18 mouse cellular contexts compared by ENCODE assay signal in the genomic region with DNA sequence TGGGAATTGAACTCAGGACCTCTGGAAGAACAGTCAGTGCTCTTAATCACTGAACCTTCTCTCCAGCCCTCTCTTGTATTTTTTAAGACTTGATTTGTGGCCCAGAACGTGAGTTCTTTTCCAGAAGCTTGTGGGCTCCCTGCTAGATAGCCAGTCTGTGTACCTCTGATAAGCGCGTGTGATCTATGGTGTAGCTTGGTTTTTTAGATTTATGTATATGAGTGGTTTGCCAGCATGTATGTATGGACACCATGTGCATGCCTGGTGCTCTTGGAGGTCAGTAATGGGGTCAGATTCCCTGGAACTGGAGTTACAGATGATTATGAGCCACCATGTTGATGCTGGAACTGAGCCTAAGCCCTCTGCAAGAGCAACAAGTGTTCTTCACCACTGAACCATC.
"Had no signal": no experiment of that assay in that cellular context is flagged by ENCODE, and none has a peak within 500 bp of the region (broad histone marks: within the 10 kb centered on the region; RNA-seq: fewer than 3 reads in every experiment).

No protein-coding gene starts in this region.

- ATAC-seq: lung, postnatal 0 days; midbrain, embryonic 13.5 days; midbrain, embryonic 16.5 days had no signal

- H3K9me3 ChIP-seq: liver, embryonic 13.5 days; midbrain, embryonic 10.5 days; midbrain, embryonic 13.5 days; neural tube, embryonic 13.5 days; stomach, embryonic 15.5 days had no signal

- H3K27me3 ChIP-seq: liver, embryonic 13.5 days; midbrain, embryonic 13.5 days; neural tube, embryonic 13.5 days; stomach, embryonic 15.5 days had no signal

- H3K4me1 ChIP-seq: midbrain, embryonic 10.5 days; midbrain, embryonic 13.5 days; neural tube, embryonic 13.5 days; stomach, embryonic 15.5 days had no signal

- H3K9ac ChIP-seq: liver, embryonic 13.5 days; lung, embryonic 14.5 days; midbrain, embryonic 13.5 days; neural tube, embryonic 13.5 days; stomach, embryonic 15.5 days had no signal

- H3K27ac ChIP-seq: left cerebral cortex, adult 2 months; liver, embryonic 13.5 days; midbrain, embryonic 10.5 days; midbrain, embryonic 13.5 days; neural tube, embryonic 13.5 days; stomach, embryonic 15.5 days had no signal

- H3K4me2 ChIP-seq: liver, embryonic 13.5 days; lung, embryonic 14.5 days; midbrain, embryonic 13.5 days; neural tube, embryonic 13.5 days; stomach, embryonic 15.5 days had no signal

- H3K4me3 ChIP-seq: left cerebral cortex, adult 2 months; liver, embryonic 13.5 days; midbrain, embryonic 10.5 days; midbrain, embryonic 13.5 days; myocyte; neural tube, embryonic 13.5 days; stomach, embryonic 15.5 days had no signal

- DNase-seq: kidney, adult 18-20 months; kidney, adult 9 months; kidney, postnatal 25 days; layer of hippocampus, postnatal 36 days; liver, embryonic 13.5 days; lung, embryonic 14.5 days; retina, postnatal 1 day; right cerebral cortex, postnatal 25 days; spleen, adult 18-20 months; thymus, postnatal 25 days had no signal
